Mouse (Mus musculus) embryonic facial prominence, embryonic 13.5 days (tissue): ENCODE results near the gene Carm1. TPM values are rescaled to one million over a fixed set of nuclear protein-coding genes. Genes with fewer than 3 reads are reported as not detected.

Experiments used
- ATAC-seq: fragments of 200-750 bp; cut with Nextera tagmentation; 2 replicates; pipeline ENCODE4 v1.8.0; 2017; ENCODE audit warnings: low read depth; ENCODE audit not compliant: insufficient number of reproducible peaks, insufficient read depth, low FRiP score, low TSS enrichment
- H3K27ac ChIP-seq: fragments of 300-500 bp; sonication (generic); 2 replicates; pipeline ENCODE4 v1.5.1; 2015; ENCODE audit warnings: moderate library complexity, mild to moderate bottlenecking, inconsistent platforms
- H3K27me3 ChIP-seq: fragments of 300-500 bp; sonication (generic); 2 replicates; pipeline ENCODE4 v1.6.1; 2015; ENCODE audit warnings: mild to moderate bottlenecking, inconsistent platforms
- H3K36me3 ChIP-seq: fragments of 300-500 bp; sonication (generic); 2 replicates; pipeline ENCODE4 v1.6.1; 2015; ENCODE audit warnings: mild to moderate bottlenecking, inconsistent platforms
- H3K4me1 ChIP-seq: fragments of 300-500 bp; sonication (generic); 2 replicates; pipeline ENCODE4 v1.6.1; 2015; ENCODE audit warnings: inconsistent platforms
- H3K4me2 ChIP-seq: fragments of 300-500 bp; sonication (generic); 2 replicates; pipeline ENCODE4 v1.6.1; 2015; ENCODE audit warnings: moderate library complexity, mild to moderate bottlenecking, inconsistent platforms
- H3K4me3 ChIP-seq: fragments of 300-500 bp; sonication (generic); 2 replicates; pipeline ENCODE4 v1.5.1; 2015; ENCODE audit warnings: mild to moderate bottlenecking, inconsistent platforms
- H3K9ac ChIP-seq: fragments of 300-500 bp; sonication (generic); 2 replicates; pipeline ENCODE4 v1.6.1; 2015; ENCODE audit warnings: mild to moderate bottlenecking, inconsistent platforms
- H3K9me3 ChIP-seq: fragments of 300-500 bp; sonication (generic); 2 replicates; pipeline ENCODE4 v1.6.1; 2016; ENCODE audit warnings: inconsistent platforms
- WGBS: fragments of 180-500 bp; shearing (Covaris S2); methylation state at CpG from one replicate; pipeline ENCODE4 v1.1.7; 2015; ENCODE audit warnings: mixed read lengths; 5-methylcytosine and 5-hydroxymethylcytosine counted together
- microRNA counts: library from miRNA; unstranded; fragments of <30 nt; microRNA quantifications from one replicate; lab custom pipeline; 2016
- microRNA-seq: library from miRNA; unstranded; fragments of <30 nt; microRNA quantifications from one replicate; pipeline ENCODE4, GENCODE M21; 2016
- polyA plus RNA-seq: library from polyadenylated mRNA; unstranded; fragments of >200 nt; fragmentation: Nextera tagmentation; extraction: Ambion mirVana; gene quantifications from 2 replicates; pipeline ENCODE4 v1.2.1, GENCODE M21; 2015

Carm1 gene
- polyA plus RNA-seq, 1 experiment from 2014 or later: 46.2 TPM

DNA sequence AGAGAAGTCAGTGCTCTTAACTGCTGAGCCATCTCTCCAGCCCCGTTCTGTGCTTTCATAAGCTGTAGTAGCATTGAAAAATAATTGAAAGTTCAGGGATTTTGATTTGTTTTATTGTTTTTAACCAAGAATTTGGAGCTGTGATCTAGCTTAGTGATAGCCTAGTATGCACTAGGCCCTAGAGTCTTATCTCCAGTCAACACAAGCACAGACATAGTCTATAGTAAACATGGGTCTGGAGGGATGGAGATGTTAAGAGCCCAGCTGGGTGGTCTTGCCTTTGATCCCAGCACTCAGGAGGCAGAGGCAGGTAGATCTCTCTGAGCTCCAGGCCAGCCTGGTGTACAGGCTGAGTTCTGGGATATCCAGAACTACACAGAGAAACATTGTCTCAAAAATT, 76.0 kb downstream of the Carm1 start:
- Histone ChIP-seq H3K9me3 (no peaks in the 10 kb centered on the region), H3K4me1 (peaks cover 14% of the 10 kb centered on the region), H3K9ac (no peak overlapping the region), H3K27ac (no peak overlapping the region), H3K4me3 (no peak overlapping the region), H3K27me3 (no peaks in the 10 kb centered on the region), H3K36me3 (peaks cover 29% of the 10 kb centered on the region), H3K4me2 (no peak overlapping the region)
- WGBS: 91% methylated on average over 1 of the region's 1 CpGs
- ATAC-seq: no peak

DNA sequence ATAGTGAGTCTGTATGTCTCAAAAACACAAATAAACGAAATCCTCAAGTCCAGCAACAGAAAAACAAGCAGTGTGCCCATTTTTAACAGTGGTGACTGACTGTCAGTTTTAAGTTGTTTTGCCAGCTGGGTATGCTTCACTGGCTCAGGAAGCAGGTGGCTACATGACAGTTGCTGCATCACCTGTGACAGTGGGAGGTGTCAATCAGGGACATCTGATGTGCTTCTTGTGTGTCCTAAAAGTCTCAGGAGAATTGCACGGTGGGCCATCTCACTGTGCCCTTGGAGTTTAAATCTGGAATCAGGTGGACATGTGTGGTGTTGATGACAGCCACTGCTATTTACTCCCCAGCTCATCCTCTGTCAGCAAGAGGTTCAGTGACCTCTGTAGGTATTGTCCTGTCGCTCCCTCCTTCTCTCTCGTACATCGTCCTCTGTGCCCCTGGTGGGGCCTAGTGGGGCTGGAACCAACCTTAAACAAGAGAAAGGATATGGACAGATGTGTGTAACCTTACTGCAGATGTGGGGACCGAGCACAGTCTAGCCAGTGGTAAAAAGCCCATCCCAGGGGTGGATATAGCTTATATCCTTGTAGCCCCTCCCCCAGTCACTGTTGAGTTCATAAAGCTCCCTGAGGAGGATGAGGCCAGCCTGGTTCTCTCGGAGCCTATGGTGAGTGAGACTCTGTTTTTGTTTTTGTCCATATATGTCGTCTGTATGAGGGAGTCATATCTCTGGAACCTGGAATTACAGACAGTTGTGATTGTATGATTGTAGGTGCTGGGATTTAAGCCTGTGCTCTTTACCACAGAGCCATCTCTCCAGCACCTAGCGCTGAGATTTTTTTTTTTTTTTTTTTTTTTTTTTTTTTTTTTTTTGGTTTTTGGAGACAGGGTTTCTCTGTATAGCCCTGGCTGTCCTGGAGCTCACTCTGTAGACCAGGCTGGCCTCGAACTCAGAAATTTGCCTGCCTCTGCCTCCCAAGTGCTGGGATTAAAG, 78.9 kb downstream of the Carm1 start:
- H3K9ac ChIP-seq: no peak overlapping the region
- H3K4me3 ChIP-seq: no peak overlapping the region
- peaks cover 22% of the 10 kb centered on the region for H3K36me3 ChIP-seq
- H3K27me3 ChIP-seq: no peaks in the 10 kb centered on the region
- H3K4me1 ChIP-seq: no peaks in the 10 kb centered on the region
- WGBS: 85% methylated on average over 10 of the region's 10 CpGs
- ATAC-seq: no peak
- no peaks in the 10 kb centered on the region for H3K9me3 ChIP-seq
- H3K27ac ChIP-seq: no peak overlapping the region
- H3K4me2 ChIP-seq: no peak overlapping the region

DNA sequence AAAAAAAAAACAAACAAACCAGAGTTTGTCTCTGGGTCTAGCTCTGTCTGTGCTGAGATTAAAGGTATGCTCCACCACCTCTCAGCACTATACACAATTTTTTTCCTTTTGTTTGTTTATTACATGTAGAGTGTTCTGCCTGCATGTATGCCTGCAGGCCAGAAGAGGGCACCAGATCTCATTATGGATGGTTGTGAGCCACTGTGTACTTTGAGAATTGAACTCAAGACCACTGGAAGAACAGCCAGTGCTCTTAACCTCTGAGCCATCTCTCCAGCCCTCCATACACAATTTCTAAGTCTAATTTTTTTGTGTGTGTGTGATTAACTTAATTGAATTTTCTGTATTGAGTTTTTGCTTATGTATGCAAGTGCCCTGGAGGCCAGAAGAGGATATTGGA, 79.9 kb downstream of the Carm1 start:
- Histone ChIP-seq H3K36me3 (peaks cover 25% of the 10 kb centered on the region), H3K9ac (no peak overlapping the region)

DNA sequence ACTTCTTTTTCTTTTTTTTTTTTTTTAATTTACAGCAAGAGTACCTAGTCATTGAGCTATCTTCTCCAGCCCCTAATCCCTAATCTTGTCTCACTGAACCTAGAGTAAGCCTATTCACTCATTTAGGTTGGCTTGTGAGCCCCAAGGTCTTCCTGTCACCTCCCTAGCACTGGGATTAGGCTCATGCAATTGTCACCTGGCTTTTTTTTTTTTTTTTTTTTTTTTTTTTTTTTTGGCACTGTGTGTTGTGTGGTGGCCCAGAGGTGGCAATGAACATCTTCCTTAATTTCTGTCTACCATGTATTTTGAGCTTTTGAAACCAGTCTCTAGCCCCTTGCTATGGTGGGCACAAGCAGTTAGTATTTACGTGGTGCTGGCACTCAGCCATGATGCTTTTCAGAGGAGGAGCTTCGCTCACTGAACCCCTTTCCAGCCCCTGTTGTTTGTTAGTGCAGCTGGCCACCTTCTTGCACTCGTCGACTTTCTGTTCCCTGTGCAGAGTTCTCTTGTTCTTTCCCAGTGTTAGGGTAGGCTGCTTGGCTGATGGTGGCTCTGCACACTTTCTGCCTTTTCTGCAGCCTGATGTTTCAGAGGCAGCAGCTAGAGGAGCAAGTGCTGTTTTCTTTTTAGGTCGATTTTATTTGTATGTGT, 80.6 kb downstream of the Carm1 start:
- Histone ChIP-seq H3K36me3 (peaks cover 25% of the 10 kb centered on the region), H3K4me2 (no peak overlapping the region), H3K27me3 (no peaks in the 10 kb centered on the region), H3K27ac (no peak overlapping the region), H3K4me1 (no peaks in the 10 kb centered on the region), H3K9me3 (no peaks in the 10 kb centered on the region), H3K4me3 (no peak overlapping the region), H3K9ac (no peak overlapping the region)
- WGBS: 87% methylated on average over 5 of the region's 5 CpGs
- no peak for ATAC-seq

More for the DNA sequence above, 79.9 kb downstream of the Carm1 start:
- H3K27ac ChIP-seq: no peak overlapping the region
- no peaks in the 10 kb centered on the region for H3K27me3 ChIP-seq
- ATAC-seq: no peak
- no peak overlapping the region for H3K4me2 ChIP-seq
- H3K4me3 ChIP-seq: no peak overlapping the region
- no peaks in the 10 kb centered on the region for H3K4me1 ChIP-seq
- H3K9me3 ChIP-seq: no peaks in the 10 kb centered on the region

DNA sequence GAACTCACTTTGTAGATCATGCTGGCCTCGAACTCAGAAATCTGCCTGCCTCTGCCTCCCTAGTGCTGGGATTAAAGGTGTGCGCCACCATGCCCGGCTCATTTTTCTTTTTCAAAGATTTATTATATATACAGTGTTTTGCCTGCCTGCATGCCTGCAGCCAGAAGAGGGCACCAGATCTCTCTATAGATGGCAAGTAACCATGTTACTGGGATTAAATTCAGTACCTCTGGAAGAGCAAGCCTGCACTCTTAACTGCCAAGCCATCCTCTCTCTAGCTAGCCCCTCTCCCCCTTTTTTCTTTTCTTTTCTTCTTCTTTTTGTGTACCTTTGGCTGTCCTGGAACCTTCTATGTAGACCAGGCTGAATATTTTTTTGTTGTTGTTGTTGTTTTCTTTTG, 84.0 kb downstream of the Carm1 start:
- H3K4me2 ChIP-seq: no peak overlapping the region
- no peaks in the 10 kb centered on the region for H3K27me3 ChIP-seq
- H3K9me3 ChIP-seq: no peaks in the 10 kb centered on the region
- H3K9ac ChIP-seq: no peak overlapping the region
- no peak for ATAC-seq
- H3K4me1 ChIP-seq: 0 out of 2 replicates have a peak, but pooled peaks cover 7% of the 10 kb centered on the region
- no peak overlapping the region for H3K4me3 ChIP-seq
- 91% methylated on average over 3 of the region's 3 CpGs for WGBS
- peaks cover 48% of the 10 kb centered on the region for H3K36me3 ChIP-seq
- H3K27ac ChIP-seq: no peak overlapping the region

DNA sequence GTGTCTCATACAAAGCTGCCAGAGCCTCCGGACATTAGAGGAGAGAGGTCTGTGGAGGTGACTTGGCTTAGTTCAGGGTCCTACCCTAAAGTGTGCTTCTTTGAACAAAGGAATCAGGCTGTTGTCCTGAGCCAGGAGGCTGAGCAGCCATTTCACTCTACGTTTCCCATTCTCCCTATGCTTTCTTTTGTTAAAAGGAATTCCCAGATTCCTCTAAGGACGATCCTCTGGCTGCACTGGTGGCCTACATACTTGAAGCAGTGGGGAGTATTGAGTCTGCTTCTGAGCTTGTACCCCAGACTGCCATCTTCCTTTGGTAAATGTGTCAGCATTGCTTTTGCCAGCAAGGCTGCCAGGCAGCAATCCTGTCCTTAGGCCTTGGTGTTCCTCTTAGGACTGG, 86.4 kb downstream of the Carm1 start:
- Histone ChIP-seq H3K9ac (no peak overlapping the region), H3K36me3 (peaks cover 66% of the 10 kb centered on the region), H3K27ac (no peak overlapping the region), H3K9me3 (no peaks in the 10 kb centered on the region), H3K4me2 (no peak overlapping the region), H3K4me1 (0 out of 2 replicates have a peak, but pooled peaks cover 9% of the 10 kb centered on the region), H3K27me3 (no peaks in the 10 kb centered on the region), H3K4me3 (no peak overlapping the region)
- ATAC-seq: no peak
- WGBS: 83% methylated on average over 3 of the region's 3 CpGs

DNA sequence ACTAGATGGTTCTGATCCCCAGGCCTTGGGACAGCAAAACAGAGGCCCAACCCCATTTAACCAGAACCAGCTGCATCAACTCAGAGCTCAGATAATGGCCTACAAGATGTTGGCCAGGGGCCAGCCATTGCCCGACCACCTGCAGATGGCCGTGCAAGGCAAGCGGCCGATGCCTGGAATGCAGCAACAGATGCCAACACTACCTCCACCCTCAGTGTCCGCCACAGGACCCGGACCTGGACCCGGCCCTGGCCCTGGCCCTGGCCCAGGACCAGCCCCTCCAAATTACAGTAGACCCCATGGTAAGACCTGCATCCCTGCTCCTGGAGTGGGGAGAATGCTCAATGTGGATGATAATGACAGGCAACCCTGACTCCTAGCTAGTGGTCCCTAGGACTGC, 88.9 kb downstream of the Carm1 start:
- H3K27ac ChIP-seq: no peak overlapping the region; the same call in 1 of the 2 replicates
- H3K4me1 ChIP-seq: 0 out of 2 replicates have a peak, but pooled peaks cover 9% of the 10 kb centered on the region
- 59% methylated on average over 7 of the region's 7 CpGs for WGBS
- no peak overlapping the region for H3K4me2 ChIP-seq
- H3K36me3 ChIP-seq: peaks cover 87% of the 10 kb centered on the region
- H3K4me3 ChIP-seq: no peak overlapping the region
- no peaks in the 10 kb centered on the region for H3K9me3 ChIP-seq
- ATAC-seq: peak; percentile 43; the same call in 1 of the 2 replicates
- H3K9ac ChIP-seq: no peak overlapping the region
- H3K27me3 ChIP-seq: no peaks in the 10 kb centered on the region

DNA sequence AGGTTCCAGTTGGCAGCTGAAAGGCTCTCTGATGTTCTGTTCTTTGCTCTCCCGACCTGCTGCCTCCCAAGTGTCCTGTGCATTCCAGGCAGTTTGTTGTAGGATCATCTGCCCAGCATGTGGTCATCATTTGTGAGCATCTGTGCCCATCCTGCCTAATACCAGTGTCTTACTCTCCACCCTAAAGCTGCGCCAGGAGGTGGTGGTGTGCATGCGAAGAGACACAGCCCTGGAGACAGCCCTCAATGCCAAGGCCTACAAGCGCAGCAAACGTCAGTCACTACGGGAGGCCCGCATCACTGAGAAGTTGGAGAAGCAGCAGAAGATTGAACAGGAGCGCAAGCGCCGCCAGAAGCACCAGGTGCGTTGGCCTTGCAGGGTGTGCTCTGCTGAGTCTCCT, 92.3 kb downstream of the Carm1 start:
- WGBS: 95% methylated on average over 11 of the region's 11 CpGs
- no peak overlapping the region for H3K27ac ChIP-seq
- H3K4me1 ChIP-seq: 0 out of 2 replicates have a peak, but pooled peaks cover 9% of the 10 kb centered on the region
- H3K36me3 ChIP-seq: peaks cover 100% of the 10 kb centered on the region
- no peak for ATAC-seq
- no peak overlapping the region for H3K4me3 ChIP-seq
- H3K9me3 ChIP-seq: no peaks in the 10 kb centered on the region
- no peak overlapping the region for H3K9ac ChIP-seq
- H3K4me2 ChIP-seq: no peak overlapping the region
- H3K27me3 ChIP-seq: no peaks in the 10 kb centered on the region

MicroRNAs encoded within 50 kb of the gene (microRNA counts, 519-probe panel; counts per million panel counts)
- 236 counts per million, percentile 44 among the panel's probes with 10 or more counts for microRNA mmu-miR-1946b (lab: Ali Mortazavi, UCI)

Small RNAs within 50 kb of the gene (microRNA-seq; reads per million reads assigned to microRNA genes)
- gene Mir1946b: not detected

Other genes with a start within 250 kb of the Carm1 start
- 22.3 and 30.1 TPM in 2 replicates for gene Ap1m2, start 234.6 kb upstream of the Carm1 start, polyA plus RNA-seq
- 120 and 123 TPM in 2 replicates for gene Slc44a2, start 226.2 kb upstream of the Carm1 start, polyA plus RNA-seq
- 248 and 252 TPM in 2 replicates for gene Ilf3, start 179.0 kb upstream of the Carm1 start, polyA plus RNA-seq
- gene Qtrt1, start 135.1 kb upstream of the Carm1 start, polyA plus RNA-seq: 47.0 and 53.5 TPM in 2 replicates
- gene Dnm2, start 122.0 kb upstream of the Carm1 start, polyA plus RNA-seq: 74.5 and 79.8 TPM in 2 replicates
- 112 and 123 TPM in 2 replicates for gene Tmed1, start 36.6 kb upstream of the Carm1 start, polyA plus RNA-seq
- 6.2 and 7.3 TPM in 2 replicates for gene AB124611, start 20.7 kb upstream of the Carm1 start, polyA plus RNA-seq
- 30.4 and 32.1 TPM in 2 replicates for gene Timm29, start 45.8 kb downstream of the Carm1 start, polyA plus RNA-seq
- 23.8 and 27.8 TPM in 2 replicates for gene Yipf2, start 45.9 kb downstream of the Carm1 start, polyA plus RNA-seq
- gene Smarca4, start 69.3 kb downstream of the Carm1 start, polyA plus RNA-seq: 94.4 and 102 TPM in 2 replicates
- gene Ldlr, start 176.6 kb downstream of the Carm1 start, polyA plus RNA-seq: 31.2 and 37.3 TPM in 2 replicates
- gene Spc24, start 213.4 kb downstream of the Carm1 start, polyA plus RNA-seq: 105 and 111 TPM in 2 replicates